Mouse (Mus musculus): ENCODE results near the gene Cox8a. TPM values are rescaled to one million over a fixed set of nuclear protein-coding genes. Genes with fewer than 3 reads are reported as not detected.

Cox8a gene
- polyA plus RNA-seq, 1 experiment from 2014 or later = 936 TPM

GRCm38 (mm10) chr19:7181496-7181895 lies 35.9 kb downstream of the Cox8a start:
- Histone ChIP-seq H3K4me1 (peaks cover 15% of the 10 kb centered on the region), H3K36me3 (no peaks in the 10 kb centered on the region), H3K27me3 (replicated peaks) (peaks cover 97% of the 10 kb centered on the region), H3K27ac (no peak overlapping the region), H3K4me2 (no peak overlapping the region), H3K9ac (no peak overlapping the region), H3K9me3 (replicated peaks) (no peaks in the 10 kb centered on the region), H3K4me3 (no peak overlapping the region)
- 53% methylated on average over 7 of the region's 7 CpGs for WGBS (ENCODE audit: insufficient replicate concordance)
- ATAC-seq = no peak

GRCm38 (mm10) chr19:7180756-7181405 lies 36.5 kb downstream of the Cox8a start:
- WGBS (ENCODE audit: insufficient replicate concordance) = 70% methylated on average over 8 of the region's 8 CpGs

GRCm38 (mm10) chr19:7178841-7179452 lies 38.5 kb downstream of the Cox8a start:
- no peak for ATAC-seq

More at GRCm38 (mm10) chr19:7180756-7181405, 36.5 kb downstream of the Cox8a start:
- Histone ChIP-seq H3K4me3 (no peak overlapping the region), H3K4me2 (no peak overlapping the region), H3K27ac (no peak overlapping the region), H3K9me3 (replicated peaks) (no peaks in the 10 kb centered on the region), H3K4me1 (peaks cover 18% of the 10 kb centered on the region), H3K9ac (no peak overlapping the region), H3K27me3 (replicated peaks) (peaks cover 97% of the 10 kb centered on the region), H3K36me3 (no peaks in the 10 kb centered on the region)
- ATAC-seq = no peak

GRCm38 (mm10) chr19:7177804-7178511 lies 39.5 kb downstream of the Cox8a start:
- Histone ChIP-seq H3K27ac (no peak overlapping the region), H3K27me3 (replicated peaks) (peaks cover 88% of the 10 kb centered on the region)

More at GRCm38 (mm10) chr19:7178841-7179452, 38.5 kb downstream of the Cox8a start:
- Histone ChIP-seq H3K4me1 (peaks cover 18% of the 10 kb centered on the region), H3K27ac (no peak overlapping the region), H3K4me2 (no peak overlapping the region), H3K36me3 (no peaks in the 10 kb centered on the region), H3K9me3 (replicated peaks) (no peaks in the 10 kb centered on the region), H3K4me3 (no peak overlapping the region), H3K27me3 (replicated peaks) (peaks cover 90% of the 10 kb centered on the region), H3K9ac (no peak overlapping the region)
- WGBS (ENCODE audit: insufficient replicate concordance) = 44% methylated on average over 3 of the region's 3 CpGs

GRCm38 (mm10) chr19:7176041-7176696 lies 41.2 kb downstream of the Cox8a start:
- H3K27ac ChIP-seq = no peak overlapping the region
- H3K27me3 ChIP-seq (replicated peaks) = peaks cover 85% of the 10 kb centered on the region
- H3K36me3 ChIP-seq = no peaks in the 10 kb centered on the region
- H3K4me2 ChIP-seq = no peak overlapping the region
- no peaks in the 10 kb centered on the region for H3K9me3 ChIP-seq (replicated peaks)
- 30% methylated on average over 11 of the region's 11 CpGs for WGBS (ENCODE audit: insufficient replicate concordance)
- H3K4me1 ChIP-seq = peaks cover 25% of the 10 kb centered on the region
- no peak for ATAC-seq
- H3K9ac ChIP-seq = no peak overlapping the region
- H3K4me3 ChIP-seq = no peak overlapping the region

More at GRCm38 (mm10) chr19:7177804-7178511, 39.5 kb downstream of the Cox8a start:
- WGBS (ENCODE audit: insufficient replicate concordance) = 47% methylated on average over 13 of the region's 13 CpGs
- Histone ChIP-seq H3K36me3 (no peaks in the 10 kb centered on the region), H3K9me3 (replicated peaks) (no peaks in the 10 kb centered on the region), H3K4me3 (no peak overlapping the region), H3K4me1 (peaks cover 18% of the 10 kb centered on the region), H3K4me2 (no peak overlapping the region), H3K9ac (no peak overlapping the region)
- ATAC-seq = no peak

GRCm38 (mm10) chr19:7172051-7172866 lies 45.2 kb downstream of the Cox8a start:
- no peak overlapping the region for H3K4me2 ChIP-seq
- WGBS (ENCODE audit: insufficient replicate concordance) = 36% methylated on average over 13 of the region's 13 CpGs
- H3K27me3 ChIP-seq (replicated peaks) = peaks cover 78% of the 10 kb centered on the region
- no peaks in the 10 kb centered on the region for H3K9me3 ChIP-seq (replicated peaks)
- no peak overlapping the region for H3K9ac ChIP-seq
- no peak overlapping the region for H3K27ac ChIP-seq
- no peaks in the 10 kb centered on the region for H3K36me3 ChIP-seq
- peaks cover 21% of the 10 kb centered on the region for H3K4me1 ChIP-seq
- ATAC-seq = no peak; the same call in 1 of the 2 replicates
- H3K4me3 ChIP-seq = no peak overlapping the region

- no peak overlapping the region for H3K4me2 ChIP-seq
- no peak for ATAC-seq
- H3K36me3 ChIP-seq = no peaks in the 10 kb centered on the region
- no peak overlapping the region for H3K4me3 ChIP-seq
- H3K9me3 ChIP-seq (replicated peaks) = no peaks in the 10 kb centered on the region
- H3K4me1 ChIP-seq = peaks cover 21% of the 10 kb centered on the region
- no peak overlapping the region for H3K9ac ChIP-seq
- WGBS (ENCODE audit: insufficient replicate concordance) = 10% methylated on average over 8 of the region's 8 CpGs
- peaks cover 80% of the 10 kb centered on the region for H3K27me3 ChIP-seq (replicated peaks)
- H3K27ac ChIP-seq = no peak overlapping the region
Measured at GRCm38 (mm10) chr19:7171447-7171846, 46.0 kb downstream of the Cox8a start.

- ATAC-seq = no peak
- no peaks in the 10 kb centered on the region for H3K36me3 ChIP-seq
- H3K4me2 ChIP-seq = no peak overlapping the region
- H3K4me1 ChIP-seq = peaks cover 20% of the 10 kb centered on the region
- H3K4me3 ChIP-seq = no peak overlapping the region
- H3K27me3 ChIP-seq (replicated peaks) = peaks cover 80% of the 10 kb centered on the region
- H3K27ac ChIP-seq = no peak overlapping the region
- H3K9ac ChIP-seq = no peak overlapping the region
- 66% methylated on average over 6 of the region's 6 CpGs for WGBS (ENCODE audit: insufficient replicate concordance)
- no peaks in the 10 kb centered on the region for H3K9me3 ChIP-seq (replicated peaks)
Measured at GRCm38 (mm10) chr19:7170916-7171315, 46.5 kb downstream of the Cox8a start.

GRCm38 (mm10) chr19:7168423-7168822 lies 49.0 kb downstream of the Cox8a start:
- Histone ChIP-seq H3K4me1 (peaks cover 34% of the 10 kb centered on the region), H3K4me3 (no peak overlapping the region), H3K9me3 (replicated peaks) (no peaks in the 10 kb centered on the region), H3K36me3 (no peaks in the 10 kb centered on the region), H3K27me3 (replicated peaks) (peaks cover 90% of the 10 kb centered on the region), H3K4me2 (no peak overlapping the region), H3K9ac (no peak overlapping the region), H3K27ac (no peak overlapping the region)
- no peak for ATAC-seq
- 43% methylated on average over 2 of the region's 2 CpGs for WGBS (ENCODE audit: insufficient replicate concordance)

GRCm38 (mm10) chr19:7166767-7167166 lies 50.6 kb downstream of the Cox8a start:
- peaks cover 26% of the 10 kb centered on the region for H3K4me1 ChIP-seq
- ATAC-seq = no peak
- 10% methylated on average over 6 of the region's 6 CpGs for WGBS (ENCODE audit: insufficient replicate concordance)
- no peak overlapping the region for H3K4me3 ChIP-seq
- H3K4me2 ChIP-seq = no peak overlapping the region
- H3K36me3 ChIP-seq = no peaks in the 10 kb centered on the region
- H3K27me3 ChIP-seq (replicated peaks) = peaks cover 93% of the 10 kb centered on the region
- H3K27ac ChIP-seq = no peak overlapping the region
- no peak overlapping the region for H3K9ac ChIP-seq
- no peaks in the 10 kb centered on the region for H3K9me3 ChIP-seq (replicated peaks)

GRCm38 (mm10) chr19:7166200-7166711 lies 51.2 kb downstream of the Cox8a start:
- H3K4me2 ChIP-seq = peak overlapping the region; percentile 70
- no peak overlapping the region for H3K9ac ChIP-seq
- ATAC-seq = no peak
- H3K27me3 ChIP-seq (replicated peaks) = peaks cover 92% of the 10 kb centered on the region
- WGBS (ENCODE audit: insufficient replicate concordance) = 3% methylated on average over 14 of the region's 15 CpGs
- H3K4me1 ChIP-seq = peaks cover 21% of the 10 kb centered on the region
- no peaks in the 10 kb centered on the region for H3K36me3 ChIP-seq
- H3K4me3 ChIP-seq = peak overlapping the region; percentile 53
- no peaks in the 10 kb centered on the region for H3K9me3 ChIP-seq (replicated peaks)
- no peak overlapping the region for H3K27ac ChIP-seq
